Mouse (Mus musculus): ENCODE measurements around the gene Fgf12.
A peak's percentile ranks its signal among the peaks of the same experiment; 100 is the strongest.

The Fgf12 gene

DNA sequence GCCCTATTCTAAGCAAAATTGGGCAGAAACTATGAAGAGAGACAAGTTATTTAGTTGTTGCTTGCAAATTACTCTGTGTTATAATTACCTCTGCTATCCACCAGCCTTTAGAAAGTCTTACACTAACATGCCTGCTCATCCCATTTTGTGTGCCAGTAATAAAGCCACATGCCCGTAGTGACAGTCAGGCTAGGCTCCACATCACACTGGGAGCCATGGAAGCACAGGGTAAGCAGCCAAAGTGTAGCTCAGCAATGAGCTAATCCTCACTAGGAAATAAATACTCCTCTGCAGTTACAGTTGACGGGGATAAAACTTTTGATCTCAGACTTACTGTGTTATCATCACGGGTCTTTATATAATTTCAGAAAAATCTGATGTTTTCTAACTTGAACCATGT lies 298.0 kb downstream of the Fgf12 start:
- no peak for DNase-seq

DNA sequence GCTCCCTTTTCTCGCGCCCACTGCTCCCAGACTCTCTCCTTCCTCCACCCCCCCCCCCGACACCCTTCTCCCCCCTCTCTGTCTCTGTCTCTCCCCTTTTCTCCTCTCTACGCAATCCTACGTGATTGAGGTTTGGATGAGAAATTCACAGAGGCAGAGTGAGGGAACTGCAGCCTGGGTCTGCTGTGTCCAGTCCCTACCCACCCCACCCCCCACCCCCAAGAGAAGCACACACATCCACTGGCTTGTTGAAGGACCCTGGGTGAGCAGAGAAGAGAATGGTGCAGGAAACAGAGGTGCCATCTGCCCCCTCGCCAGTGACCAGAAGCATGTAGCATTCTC lies 305.8 kb downstream of the Fgf12 start:
- no peak for DNase-seq

DNA sequence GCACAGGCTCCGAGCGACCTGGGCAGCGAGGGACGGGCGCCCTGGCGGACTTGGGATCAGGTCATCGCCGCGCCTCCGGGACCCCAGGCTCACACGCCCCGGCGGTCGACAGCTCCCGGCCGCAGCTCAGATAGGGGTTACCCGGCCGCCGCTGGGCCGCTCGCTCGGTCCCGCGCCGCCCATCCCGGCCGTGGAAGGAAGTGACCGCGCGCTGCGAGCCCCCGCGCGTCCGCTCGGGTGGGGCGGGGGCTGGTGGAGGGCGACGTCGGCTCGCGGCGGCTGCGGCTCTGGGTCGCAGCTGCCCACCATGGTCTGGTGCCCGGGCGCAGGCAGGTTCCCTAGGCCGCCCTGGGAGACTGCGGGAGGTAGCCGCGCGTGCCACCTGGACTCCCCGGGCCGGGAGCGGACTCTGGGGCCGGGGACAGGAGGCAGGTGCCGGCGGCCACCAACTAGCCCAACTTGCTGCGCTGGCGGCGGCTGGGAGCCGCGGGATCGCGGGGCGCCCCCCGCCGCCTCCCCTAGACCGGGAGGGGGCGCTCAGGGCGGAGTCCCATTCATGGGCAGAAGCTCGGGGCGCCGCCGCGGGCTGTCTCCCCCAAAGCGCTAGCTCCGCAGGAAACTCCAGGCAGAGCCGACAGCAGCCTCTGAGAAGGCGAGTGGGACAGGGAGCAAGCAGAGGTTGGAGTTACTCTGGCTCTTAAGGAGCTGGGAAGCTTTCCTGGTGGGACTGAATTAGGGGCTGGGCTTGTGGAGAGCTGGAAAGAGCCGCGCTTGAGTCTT lies 306.3 kb downstream of the Fgf12 start:
- DNase-seq = peak; percentile 13

DNA sequence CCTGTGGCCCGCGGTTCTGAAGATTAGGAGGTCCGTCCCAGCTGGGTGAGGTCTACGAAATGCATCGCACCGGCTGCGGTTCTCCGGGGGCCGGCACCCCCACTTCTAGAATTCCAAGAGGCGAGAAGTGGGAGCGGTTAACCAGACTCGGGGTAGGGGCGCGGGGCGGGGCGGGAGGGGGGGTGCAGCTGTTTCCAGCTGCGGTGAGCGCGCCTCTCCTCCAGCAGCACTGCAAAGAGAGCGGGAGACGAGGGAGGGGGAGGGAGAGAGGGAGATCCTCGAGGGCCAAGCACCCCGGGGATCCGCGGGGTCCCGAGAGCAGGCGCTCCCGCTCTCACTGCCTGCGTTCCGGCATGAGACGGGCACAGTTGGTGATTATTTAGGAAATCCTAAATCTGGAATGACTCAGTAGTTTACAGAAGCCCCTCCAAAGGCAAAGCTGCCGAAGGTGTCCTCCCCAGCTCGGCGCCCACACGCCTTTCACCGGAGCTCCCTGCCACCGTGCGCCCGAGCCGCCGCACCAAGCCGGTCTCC lies 307.0 kb downstream of the Fgf12 start:
- DNase-seq = peak; percentile 4

DNA sequence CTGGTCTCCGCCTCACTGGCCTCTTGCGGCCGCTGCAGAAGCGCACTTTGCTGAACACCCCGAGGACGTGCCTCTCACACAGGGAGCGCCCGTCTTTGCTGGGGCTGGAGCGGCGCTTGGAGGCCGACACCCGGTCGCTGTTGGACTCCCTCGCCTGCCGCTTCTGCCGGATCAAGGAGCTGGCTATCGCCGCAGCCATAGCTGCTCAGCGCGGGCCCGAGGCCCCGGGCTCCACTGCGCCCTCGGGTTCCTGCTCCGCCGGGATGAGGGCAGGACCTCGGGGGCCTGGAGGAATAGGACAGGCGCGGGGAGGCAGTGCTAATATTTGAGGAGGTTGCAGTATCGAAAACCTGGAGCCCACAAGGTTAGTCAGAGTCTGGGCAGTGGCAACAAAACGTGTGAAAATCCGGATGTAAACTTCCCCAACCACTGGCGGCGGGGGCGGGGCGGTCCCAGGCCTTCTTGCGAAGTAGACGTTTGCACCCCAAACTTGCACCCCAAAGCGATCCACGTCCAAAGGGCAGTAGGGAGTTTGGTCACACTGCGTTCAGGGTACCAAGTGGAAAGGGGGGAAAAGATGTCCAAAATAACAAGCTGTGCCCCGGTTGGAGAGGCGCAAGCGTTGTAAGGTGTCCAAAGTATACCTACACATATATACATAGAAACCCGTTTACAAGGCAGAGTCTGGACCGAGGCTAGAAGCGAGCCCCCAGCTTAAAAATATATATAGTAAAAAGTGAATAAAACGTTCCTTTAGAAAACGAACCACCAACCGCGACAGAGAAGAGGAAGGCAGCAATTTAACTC lies 307.7 kb downstream of the Fgf12 start:
- DNase-seq = peak; percentile 23

DNA sequence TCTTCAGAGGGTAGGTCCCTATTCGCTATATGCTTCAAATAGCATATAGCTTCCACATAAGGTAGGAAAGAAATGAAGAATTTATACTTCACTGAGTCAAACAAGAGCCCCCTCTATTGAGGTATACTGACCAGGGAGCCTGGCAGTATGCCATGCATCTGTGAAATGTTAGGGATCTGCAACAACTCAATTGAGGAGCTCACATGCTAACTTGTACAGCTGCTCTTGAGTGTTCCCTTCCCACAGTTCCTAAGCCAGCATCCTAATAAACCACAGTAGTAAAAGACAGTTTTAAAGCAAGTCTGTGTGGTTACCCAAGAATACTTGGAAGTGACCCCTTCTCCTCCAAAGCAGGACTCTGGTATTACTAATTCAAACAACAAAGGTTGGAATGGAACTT lies 331.3 kb downstream of the Fgf12 start:
- no peak for DNase-seq

DNA sequence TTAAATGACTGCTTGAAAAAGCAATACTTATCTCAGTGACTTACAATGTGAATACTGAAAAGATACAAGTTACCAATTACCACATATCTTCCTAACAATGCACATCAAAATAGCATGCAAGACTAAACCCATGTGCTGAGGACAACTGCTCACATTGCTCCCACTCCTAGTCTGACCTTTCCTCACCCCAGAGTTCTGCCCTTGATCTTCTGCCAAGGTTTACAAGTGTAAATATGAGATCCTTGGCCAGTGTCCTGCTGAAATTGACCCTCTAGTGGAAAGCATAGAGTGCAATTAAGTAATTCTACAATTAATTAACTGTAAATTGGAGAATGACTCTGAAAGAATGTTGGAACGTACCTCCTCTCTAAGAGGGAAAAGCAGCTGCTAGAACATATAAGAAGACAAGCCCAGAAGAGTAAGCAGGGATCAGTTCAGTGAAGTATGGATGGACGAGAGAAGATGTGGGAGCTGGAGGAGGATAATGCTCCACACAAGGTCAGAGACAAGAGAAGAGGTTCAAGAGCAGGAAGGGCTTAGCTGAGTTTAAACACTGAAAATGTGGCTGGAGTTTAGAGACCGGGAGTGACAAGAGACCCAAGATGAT lies 333.1 kb downstream of the Fgf12 start:
- DNase-seq = no peak

DNA sequence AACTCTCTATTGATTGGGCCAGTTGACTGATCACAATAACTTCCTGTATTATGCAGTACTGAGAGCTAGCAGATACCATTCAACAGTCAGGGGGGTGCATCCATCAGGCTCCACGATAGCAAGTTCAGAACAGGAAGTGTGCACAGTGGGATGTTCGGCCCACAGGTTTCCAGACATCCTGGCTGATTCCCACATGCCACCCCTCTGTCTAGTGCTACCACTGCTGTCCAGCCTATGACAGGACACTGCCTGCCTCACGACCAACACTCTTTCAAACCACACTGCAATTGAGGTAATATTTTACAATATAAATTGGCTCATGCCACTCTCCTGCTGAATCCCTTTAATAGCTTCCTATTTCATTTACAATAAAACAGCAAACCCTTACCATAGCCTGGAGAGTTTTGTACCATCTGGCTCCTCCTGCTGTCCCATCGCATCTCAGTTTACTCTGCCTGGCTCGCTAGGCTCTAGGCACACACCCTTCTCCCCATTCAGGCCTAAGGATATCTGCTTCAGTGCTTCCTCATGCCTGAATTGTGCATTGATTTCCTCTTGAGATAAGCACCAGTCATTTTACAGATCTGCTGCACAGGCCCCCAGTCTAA lies 341.6 kb downstream of the Fgf12 start:
- DNase-seq = no peak

DNA sequence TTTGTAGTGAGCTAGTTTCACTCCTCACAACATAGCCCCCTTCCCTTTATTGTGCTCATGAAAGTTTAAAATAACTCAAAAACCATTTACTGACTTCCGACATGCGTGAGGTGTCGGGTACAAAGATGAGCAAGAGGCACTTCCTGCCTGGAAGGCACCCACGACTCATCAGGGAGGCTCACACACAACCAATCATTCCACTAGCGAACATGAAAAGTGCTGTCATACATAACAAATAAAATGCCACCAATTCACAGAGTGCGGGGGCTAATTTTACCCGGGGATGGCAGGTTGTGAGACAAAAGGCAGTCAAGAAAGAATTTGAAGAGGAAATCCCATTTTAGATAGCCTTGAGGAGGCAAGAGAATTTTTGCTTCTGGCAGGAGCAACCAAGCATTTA lies 344.6 kb downstream of the Fgf12 start:
- DNase-seq = no peak

DNA sequence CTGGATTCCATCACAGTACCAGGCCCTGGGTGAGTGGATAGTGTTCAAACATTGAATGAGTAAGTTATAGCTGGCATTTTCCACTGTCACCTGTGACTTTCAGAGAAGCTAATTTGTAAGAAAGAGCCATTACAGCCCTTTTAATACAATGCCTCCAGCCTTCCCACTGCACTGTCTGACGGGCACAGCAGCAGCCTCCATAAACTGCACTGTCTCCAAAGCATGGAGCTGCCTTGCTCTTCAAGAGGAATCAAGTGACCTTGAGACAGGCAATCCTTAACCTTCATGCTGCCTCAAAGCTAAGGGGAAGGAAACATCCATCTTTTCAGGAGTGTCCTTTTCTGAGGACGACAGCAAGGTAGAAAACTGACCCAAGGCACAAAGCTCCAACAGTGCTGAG lies 345.0 kb downstream of the Fgf12 start:
- DNase-seq = no peak

DNA sequence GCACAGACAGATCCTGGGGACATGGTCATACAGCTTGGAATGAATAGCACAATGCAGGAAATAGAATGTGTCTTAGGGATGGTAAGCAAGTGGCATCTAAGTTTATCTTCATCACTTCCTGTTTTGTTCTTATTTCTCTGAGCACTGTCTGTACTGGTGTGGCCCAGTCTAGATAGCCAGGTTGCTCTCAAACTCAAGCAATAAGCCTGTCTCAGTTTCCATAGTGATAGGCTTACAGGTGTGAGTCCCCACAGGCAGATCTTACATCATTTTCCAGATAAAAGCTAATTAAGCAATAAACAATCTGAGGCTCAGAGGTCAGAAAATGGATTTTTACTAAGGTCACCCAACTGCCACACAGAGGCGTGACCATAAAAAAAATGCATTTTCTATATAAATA lies 348.7 kb downstream of the Fgf12 start:
- no peak for DNase-seq

DNA sequence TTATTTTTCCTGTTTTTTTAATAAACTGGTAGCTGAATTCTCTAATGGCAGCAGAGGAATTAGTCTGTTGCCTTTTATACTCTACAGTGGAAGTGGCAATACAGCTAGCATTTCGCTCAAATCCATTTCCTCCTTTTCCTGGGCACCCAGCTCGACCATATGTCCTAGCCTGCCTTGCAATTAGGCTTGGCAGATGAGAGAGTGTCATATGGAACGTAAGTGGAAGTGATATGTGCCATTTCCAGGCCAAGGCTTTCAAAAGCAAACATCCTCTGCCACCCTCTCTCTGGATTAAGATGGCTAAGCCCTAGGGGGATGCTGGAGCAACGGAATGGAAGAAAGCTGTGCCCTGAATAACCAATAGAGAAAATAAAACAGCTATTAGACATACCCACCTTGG lies 350.2 kb downstream of the Fgf12 start:
- DNase-seq = no peak

DNA sequence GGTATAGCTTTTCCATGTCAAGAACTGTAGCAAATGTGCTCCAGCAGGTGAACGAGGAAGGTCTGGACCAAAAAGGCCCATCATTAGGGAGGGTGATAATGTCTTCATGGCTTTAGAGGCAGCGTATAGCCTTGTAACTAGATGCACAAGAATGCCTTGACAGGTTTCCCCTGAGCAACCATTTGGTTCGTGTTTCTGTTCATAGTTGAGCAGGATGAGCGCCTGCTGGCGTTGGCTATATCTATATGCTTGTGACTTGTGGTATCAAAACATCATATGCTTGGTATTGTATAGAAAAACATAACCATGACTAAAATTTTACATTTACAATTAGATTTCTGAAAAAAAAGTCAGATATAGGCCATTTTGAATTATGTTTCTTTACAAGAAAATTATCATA lies 361.6 kb downstream of the Fgf12 start:
- no peak for DNase-seq

DNA sequence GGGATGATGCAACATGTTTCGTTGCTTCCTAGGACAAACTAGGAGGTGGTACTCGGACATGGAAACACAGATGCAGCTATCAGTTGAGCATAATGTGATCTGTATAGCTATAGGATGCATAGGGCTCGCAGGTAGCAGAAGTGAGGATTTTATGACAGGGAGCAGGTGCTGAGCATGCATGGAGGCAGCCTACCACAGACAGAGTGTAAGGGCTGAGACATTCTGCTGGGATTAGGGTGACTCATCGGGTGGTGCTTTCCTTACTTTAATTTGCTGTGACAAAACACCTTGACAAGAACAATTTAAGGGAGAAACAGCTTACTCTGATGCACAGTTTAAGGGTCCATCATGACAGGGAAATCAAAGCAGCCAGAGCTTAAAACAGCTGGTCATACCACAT lies 363.8 kb downstream of the Fgf12 start:
- DNase-seq = no peak

DNA sequence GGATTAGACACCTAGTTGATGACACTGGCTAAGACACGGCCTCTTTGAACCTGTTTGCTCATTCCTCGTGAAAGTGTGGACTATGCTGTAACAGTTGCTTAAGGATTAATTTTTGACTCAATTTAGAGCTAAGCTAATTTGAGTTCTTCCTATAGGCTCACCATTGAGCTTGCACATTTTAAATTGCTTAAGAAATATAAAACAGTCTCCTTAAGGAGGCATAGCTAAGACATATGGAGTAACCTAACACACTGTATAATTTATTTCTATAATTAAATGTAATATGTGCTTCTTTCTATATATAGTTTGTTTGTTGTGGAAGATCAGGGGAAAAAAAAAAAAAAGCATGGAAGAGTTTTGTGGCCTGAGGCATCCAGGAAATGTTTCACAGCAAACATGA lies 378.1 kb downstream of the Fgf12 start:
- no peak for DNase-seq

DNA sequence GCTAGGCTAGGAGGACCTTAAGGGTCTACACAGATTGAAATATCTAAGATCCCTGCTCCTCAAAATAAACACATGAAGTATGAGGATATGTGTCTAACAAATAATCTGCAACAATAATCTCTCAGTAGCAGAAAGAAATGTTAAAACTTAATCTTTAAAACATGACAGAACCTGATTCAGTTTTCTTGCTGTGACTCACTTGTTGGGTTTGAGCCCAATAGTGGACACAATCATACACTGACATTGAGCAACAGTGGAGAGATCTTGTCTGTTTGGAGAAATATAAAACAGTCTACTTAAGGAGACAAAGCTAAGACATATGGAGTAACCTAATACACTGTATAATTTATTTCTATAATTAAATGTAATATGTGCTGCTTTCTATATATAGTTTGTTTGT lies 379.6 kb downstream of the Fgf12 start:
- no peak for DNase-seq

DNA sequence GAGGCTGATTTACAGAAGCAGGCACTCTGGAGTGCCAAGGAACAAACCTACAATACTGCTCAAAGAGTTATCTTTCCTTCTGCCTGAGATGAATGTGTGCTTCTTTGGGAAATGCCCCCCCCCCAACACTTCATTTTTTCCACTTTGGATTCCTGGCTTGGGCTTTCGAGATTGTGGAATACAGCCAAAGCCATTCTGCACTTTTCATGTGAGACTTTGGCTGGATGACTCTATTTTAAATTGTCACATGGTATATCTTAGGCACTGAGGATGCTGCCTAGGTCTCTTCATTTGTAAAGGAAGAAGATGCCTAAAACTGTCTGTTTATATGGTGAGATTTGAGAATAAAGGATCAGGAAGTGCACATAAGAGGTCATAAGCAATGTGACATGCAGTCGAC lies 402.2 kb downstream of the Fgf12 start:
- no peak for DNase-seq

DNA sequence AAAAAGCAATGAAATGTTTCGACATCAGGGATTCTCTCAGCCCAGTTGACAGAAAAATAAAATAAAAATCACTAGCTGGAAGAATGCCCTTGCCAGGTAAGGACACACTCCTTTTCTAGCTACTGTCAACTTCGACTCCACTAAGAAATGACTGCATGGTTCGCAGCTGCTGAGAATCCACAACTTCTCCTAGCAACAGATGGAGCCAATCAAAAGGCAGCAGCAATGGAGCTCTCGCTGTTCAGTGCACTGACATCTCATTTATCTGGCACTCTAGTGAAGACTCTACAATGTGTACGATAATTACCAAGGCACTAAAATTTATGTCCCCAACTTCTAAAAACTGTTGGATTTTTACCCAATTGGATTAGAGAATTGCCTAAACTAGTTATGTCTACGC lies 407.5 kb downstream of the Fgf12 start:
- no peak for DNase-seq

DNA sequence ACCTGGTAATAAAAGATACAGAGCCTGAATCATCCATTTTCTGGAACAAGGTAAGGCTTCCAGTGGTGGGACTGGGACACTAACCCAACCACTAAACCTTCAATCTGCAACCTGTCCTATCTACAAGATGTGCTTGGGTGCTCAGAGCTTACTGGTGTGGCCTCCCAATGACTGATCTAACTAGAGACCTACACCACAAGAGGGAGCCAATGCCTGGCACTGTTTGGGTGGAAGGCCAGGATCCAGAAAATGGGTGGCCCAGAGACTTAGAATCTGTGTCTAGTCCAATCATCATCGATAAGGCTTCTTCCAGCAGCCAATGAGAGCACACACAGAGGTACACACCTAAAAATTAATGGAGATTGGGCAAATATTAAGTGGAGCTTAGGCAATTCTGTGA lies 414.9 kb downstream of the Fgf12 start:
- no peak for DNase-seq

DNA sequence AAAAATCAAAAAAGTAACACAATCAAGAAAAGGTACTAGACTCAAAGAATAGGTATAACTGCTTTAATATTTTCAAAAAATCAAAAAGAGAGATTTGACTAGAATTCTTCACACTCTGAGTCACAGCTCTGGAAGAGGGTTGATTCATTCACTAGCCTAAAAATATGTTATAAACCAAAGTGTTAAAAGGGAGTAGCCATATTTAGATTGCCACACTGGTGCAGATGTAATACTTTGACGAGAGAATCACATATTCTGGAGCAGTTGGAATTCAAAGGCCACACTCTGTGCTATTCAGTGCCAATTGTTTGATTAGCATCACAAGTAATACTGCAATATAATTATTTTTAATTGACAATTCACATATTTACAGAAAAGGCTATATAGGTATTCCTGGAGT lies 416.2 kb downstream of the Fgf12 start:
- DNase-seq = no peak

DNA sequence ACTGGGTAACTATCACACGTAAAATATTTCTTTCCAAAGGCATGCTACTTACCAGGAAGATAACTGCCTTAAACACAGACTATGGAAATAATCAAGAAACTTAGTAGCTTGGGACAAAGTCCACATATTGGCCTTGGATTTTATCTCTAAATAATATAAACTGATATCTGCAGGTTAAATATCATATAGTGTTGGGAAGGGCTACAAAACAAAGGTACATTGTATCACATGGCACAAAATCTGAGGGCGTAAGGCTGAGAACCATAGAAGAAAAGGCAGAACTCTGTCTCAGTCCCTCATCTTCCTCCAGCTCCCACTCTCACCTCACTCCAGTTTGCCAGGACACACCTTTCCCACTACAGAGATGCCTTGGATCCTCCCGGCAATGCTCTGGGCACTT lies 417.8 kb downstream of the Fgf12 start:
- no peak for DNase-seq

DNA sequence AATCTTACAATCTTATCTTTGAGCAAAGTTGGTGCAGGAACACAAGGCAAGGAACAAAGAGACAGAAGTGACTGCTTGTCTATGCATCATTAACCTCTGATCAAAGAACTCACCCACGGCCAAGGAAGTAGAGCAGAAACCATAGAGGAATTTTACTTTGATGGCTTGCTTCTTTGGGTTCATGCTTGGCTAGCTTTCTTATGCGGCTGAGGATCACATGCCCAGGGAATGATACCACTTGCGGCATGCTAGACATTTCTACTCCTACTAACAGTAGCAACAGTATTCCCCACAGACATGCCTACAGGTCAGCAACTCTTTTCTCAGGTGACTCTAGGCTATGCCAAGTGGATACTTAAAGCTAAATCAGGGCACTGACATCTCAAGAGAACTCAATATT lies 429.3 kb downstream of the Fgf12 start:
- no peak for DNase-seq

DNA sequence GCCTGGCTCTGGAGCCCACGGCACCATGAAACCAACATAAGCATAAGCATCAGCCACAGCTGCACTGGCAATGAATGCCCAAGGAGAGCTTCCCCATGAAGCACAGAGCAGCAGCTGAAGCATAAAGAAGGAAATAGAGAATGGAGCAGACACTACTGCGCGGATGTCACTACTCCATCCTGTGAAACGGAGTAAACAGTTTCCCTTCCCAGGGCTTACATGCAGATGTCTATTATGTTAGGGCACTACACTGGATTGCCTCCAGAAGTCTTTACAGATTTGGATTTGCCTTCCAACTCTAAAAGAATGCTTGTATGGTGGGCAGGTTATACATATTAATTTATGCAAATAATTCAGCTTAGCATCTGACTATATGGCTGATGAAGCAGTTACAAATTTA lies 441.2 kb downstream of the Fgf12 start:
- no peak for DNase-seq

DNA sequence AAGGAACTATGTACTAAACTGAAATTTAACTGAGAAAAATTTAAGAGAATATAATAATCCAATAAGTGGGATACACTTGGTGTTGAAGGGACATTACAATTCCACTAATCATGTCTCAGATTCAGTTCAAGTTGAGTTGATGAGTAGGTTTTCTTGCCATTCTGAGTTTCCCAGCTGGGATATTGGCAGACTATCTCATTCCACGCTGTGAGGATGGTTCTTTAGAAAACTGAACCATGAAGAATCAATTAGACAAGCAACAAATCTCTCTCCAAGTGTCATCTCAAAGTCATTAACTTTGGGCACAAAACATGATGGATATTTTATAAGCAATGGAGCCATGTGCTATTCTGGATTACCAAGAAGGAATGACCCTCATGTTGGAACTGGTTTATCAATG lies 449.0 kb downstream of the Fgf12 start:
- no peak for DNase-seq

All from liver (tissue).